Mouse (Mus musculus): ENCODE results near the gene Fam189a1.

Fam189a1 gene

DNA sequence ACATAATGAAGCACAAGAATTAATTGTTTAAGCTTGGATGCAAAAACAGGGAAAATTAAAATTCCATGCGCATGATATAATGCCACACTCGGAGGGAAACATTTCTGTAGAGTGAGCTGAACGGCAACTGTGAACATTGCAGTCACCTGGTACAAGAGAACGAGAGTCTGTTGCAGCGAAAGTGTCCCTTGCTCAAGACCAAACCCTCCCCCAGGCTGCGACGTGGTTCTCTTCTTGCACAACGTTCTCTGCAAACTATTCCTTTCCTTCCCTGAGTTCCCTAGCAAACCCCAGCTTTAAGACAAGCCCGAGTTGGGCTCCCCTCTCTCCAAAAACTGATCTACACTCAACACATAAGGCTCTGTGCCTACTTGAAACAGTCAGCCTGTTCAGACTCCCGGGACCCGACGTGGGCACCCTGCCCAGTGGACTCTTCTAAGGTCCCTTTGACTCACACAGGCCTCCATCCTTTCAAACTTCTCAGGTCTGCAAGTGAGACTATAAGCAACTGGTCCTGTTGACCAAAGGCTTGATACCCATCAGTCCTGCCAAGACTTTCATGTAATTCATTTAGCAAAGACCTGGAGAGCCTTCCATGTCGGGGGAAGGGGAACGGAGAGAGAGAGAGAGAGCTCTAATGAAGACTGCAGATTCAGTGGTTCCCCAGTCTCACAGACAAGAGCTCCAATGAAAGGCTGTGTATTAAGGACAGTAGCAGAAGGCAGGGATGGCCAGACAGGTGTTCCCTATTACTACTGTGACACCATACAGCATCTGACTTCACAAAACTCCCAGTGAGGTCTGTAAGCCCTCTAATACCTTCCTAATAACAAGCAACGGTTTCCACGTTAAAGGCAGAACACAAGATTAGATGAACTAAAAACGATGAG is 51.9 kb downstream of the Fam189a1 start:
- DNase-seq (ENCODE audit: low spot score in 2 of 2): no peak

DNA sequence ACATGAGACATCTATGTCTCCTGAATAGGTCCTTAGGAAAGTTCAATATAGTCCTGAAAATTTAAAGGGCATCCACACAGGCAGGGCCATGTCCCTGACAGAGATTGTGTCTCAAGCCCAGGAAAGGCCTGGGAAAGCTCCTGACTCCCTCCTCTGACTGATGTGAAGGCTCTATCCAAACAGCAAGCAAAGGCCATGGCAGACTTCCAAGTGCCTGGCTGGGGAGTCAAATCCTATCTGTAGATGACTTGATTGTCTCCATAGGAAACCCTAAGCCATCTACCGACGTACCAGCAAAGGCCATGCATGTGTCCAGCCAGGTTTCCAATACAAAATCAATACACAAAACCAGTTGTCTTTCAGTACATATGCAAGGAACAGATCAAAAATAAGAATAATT is 54.7 kb downstream of the Fam189a1 start:
- no peak for DNase-seq (ENCODE audit: low spot score in 2 of 2)

DNA sequence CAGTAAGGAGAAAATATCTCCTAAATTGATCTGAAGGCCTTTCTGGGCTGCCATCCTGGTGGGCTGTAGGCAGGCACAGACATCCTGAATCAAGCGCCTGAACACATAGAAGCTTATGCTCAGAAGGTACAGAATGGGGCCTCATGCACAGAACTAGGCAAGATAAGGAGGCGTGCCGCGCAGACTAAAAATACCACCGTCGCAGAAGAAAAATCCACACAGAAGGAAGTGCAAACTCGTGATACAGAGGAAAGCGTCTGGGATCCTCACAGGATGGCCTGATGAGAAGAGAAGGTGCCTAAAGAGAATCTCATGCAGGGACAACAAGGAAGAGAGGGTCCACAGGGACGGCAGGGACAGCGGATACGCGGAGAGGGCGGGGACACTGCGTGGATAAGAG is 58.7 kb downstream of the Fam189a1 start:
- DNase-seq (ENCODE audit: low spot score in 2 of 2): peak; percentile 48 to 66

DNA sequence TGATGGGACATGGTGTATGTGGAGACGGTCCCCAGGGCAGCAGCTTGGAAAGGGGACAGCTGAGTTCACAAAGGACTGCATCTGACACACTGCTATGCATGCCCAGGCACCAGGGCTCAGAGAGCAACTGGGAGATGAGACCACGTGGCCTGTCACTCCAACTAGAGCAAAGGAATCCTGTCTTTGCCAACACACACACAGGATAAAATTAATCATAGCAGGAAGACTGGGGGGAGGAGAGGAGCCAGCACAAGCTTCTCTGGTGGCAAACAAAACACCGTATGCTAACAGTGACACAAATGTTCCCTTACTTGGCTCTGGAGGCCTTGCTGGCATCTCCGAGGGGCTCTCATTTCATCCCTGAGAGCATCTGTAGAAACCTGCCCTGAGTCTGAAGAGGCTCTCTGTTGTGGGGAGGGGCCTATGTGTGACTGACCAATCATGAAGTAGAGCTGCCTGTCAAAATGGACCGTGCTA is 60.7 kb downstream of the Fam189a1 start:
- peak in 1 of 2 experiments; percentile 49 for DNase-seq (ENCODE audit: low spot score in 2 of 2)

DNA sequence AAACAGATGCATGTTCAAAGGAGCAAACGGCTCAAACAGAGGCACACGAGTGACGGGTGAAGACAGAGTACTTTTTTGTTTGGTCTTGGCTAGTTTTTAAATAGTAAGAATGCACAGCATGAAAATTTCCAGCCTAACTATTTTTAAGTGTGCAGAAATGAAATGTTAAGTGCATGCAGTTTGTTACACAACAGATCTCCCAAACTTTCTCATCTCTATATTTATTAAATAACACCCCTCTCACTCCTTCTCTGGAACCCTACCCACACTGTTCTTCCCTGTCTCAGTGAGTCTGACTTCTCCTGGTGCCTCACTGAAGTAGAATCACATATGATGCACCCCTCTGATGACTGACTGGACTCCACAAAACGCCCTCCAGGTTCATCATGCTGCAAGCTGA is 63.1 kb downstream of the Fam189a1 start:
- peak in 1 of 2 experiments; percentile 34 for DNase-seq (ENCODE audit: low spot score in 2 of 2)

DNA sequence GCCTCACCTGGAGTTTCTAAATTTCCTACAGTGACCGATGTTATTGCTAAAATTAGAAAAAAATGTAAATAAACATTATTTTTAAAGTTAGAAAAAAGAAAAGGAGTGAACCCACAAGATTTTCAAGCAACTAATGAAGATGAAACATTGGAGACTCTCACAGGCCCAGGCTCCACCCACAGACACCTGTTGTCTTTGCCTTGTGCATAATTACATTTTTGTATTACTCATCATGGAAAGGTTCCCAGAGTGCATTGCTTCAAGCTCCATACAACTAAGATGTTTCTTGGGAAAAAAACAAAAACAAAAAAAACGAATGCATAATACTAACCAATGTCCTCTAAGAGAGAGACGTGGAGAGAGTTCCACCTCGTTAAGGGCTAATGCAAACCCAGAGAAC is 64.9 kb downstream of the Fam189a1 start:
- peak in 1 of 2 experiments; percentile 39 for DNase-seq (ENCODE audit: low spot score in 2 of 2)

DNA sequence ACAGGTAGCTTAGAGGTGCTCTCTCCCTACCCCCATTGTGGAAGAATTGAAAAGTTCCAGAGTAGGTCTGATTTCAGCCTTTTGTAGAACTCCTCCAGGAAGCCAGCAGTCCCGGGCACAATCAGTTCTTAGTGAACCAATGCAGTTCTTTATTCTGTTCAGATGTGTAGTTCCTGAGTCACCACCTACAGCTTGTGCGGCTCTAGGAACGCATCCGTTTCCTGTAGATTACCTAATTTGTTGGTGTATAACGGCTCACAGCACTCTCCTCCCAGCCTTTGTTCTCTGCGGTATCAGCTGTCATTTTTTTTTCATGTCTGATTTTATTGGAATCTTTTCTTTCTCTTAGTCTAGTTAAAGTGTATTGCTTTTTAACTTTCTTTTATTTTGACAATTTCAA is 70.4 kb downstream of the Fam189a1 start:
- no peak for DNase-seq (ENCODE audit: low spot score in 2 of 2)

DNA sequence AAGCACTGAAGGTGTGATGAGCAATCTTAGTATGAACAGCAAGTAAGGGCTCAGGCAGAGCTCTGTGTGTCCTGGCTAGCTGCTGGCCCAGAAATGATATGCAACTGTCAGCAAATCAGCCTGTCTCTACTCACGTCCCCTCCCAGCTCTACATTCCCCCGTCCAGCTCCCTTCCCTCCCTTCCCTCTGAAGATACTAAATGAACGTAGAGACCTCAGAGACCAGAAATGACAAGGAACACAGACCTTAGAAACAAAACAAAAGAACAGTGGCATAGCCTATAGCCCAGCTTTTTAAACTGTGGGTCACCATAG is 73.6 kb downstream of the Fam189a1 start:
- no peak for DNase-seq (ENCODE audit: low spot score in 2 of 2)

DNA sequence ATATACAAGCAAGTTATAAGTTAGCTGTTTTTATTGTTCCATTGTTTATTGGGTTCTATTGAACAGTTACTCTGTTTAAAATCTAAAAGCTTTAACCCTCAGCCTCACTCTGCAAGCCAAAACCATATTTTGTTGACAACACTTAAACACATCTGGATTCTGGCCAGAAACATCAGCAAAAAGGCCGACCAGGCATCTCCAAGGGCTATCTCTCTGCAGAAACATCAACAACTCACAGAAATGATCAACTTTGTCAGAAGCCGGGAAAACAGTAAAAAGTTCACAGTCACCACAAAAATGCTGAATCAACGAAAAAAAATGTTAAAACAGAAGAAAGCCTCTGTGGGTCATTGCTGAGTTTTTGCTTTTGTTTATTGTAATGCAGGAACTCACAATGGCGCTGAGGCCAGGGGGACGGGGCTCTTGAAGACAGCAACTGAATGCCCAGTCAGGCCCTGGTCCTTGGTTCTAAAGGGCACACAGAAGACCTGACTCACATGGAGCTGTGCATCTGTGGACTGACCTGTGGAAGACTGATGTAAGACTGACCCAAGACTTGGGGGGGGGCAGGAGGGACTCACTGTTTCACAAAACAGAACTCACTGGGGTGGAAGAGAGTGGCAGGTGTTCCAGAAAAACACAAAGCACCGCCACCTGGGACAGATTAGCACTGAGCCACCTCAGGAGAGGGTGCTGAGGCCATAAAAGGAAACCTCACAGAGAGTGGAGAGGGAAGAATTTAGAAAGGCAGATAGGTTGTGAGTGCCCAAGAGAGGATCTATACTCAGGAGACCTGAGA is 74.2 kb downstream of the Fam189a1 start:
- no peak for DNase-seq (ENCODE audit: low spot score in 2 of 2)

DNA sequence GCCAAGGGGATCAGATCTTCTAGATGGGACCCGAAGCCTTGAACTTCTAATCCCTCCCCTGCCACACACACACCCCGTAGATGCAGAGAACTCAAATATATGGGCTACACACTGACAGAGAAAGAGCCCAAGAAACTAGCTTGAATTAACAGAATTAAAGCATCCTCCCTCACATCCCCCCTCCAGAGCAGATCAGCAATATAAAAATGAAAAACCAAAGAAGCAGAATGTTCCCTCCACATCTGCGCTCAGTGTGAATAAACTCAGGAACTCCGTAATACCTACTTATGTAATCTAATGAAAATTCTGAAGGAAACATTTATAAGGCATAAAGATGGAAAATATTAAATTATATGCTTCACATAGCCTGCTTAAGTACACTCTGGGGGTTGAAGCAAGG is 80.2 kb downstream of the Fam189a1 start:
- DNase-seq (ENCODE audit: low spot score in 2 of 2): no peak

DNA sequence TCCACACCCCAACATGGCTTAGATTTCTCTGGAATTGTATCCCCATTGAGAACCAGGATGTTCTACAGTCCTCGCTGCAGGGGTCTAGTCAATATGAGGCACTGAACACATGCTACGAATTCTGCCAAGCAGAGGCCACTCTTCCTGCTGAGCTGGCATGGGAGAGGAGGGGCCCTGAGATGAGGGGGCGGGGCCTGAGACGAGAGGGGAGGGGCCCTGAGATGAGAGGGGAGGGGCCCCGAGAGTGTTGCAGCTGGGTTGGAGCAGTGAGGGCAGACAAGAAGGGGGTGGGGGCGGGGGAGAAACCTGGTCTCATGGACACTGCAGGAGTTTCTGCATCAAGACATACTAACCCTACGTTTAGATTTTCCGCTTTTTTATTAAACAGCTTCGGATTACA is 82.2 kb downstream of the Fam189a1 start:
- no peak for DNase-seq (ENCODE audit: low spot score in 2 of 2)

DNA sequence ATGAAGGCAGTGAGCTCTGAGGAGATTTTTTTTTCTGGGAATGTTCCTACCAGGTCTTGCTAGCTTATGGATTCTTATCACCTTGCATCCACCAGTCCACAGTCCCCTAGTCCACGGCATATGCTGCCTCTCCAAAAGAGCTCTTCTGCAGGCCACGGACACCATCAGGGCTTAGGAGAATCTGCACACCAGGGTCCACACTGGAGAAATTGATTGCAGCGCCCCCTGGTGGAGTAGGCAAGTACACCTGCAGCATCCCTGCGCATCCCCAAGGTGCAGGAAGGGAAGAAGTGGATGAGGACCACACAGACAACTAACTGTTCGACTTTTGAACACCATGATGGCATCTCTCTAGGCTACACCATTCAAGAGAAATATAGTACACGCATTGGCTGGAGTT is 82.8 kb downstream of the Fam189a1 start:
- DNase-seq (ENCODE audit: low spot score in 2 of 2): peak in 1 of 2 experiments; percentile 74

DNA sequence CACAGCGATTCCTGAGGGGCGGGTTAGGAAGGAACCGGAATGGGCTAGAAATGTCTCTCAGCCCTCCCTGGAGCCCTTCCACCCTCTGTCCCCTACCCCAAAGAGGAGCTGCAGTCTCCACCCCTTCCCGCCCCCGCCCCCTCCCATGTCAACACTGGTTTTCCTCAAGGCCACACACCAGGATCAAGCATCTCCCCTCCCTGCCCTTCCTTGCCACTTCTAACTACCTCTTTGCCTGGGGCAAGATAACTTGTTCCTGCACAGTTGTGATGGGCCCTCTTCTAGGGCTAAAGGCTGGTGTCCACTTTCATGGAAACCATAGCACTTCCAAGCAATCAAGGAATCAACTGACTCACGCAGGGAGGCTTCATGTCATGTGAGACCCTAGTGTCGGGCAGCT is 90.2 kb downstream of the Fam189a1 start:
- no peak for DNase-seq (ENCODE audit: low spot score in 2 of 2)

DNA sequence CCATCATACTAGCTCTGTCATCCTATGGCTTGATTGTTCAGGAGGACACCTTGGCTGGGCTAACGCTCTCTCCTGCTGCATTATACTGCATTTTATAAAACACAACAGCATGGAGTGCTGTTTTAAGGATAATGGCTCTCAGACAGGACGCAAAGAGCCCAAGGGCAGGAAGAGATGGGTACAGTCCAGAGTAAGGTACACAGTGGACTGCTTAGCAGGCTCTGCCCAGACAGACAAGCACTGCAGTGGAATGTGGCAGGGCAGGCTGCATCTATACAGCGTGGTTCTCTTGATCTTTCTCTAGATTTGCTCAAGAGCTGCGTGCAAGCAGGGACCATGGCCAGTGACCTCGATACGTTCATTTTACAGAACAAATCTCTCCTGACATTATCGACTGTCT is 90.9 kb downstream of the Fam189a1 start:
- DNase-seq (ENCODE audit: low spot score in 2 of 2): no peak

DNA sequence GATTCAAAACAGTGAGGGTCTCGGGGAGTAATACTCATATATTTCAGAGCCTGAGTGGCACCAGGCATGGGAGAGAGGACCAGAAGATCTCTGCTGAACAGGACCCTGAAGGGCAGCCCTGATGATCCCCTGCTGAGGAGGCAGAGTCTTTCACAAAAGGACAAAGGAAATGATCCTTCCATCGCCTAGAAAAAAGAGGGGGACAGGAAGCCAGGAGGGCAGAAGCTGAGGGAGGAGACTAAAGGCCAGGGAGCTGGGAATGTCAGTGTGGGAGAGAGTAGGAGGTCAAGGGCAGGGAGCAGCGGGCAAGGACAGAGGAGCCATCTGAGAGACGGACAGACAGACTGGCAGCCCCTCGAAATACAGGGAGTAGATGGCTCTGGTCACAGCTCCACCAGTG is 91.7 kb downstream of the Fam189a1 start:
- no peak for DNase-seq (ENCODE audit: low spot score in 2 of 2)

DNA sequence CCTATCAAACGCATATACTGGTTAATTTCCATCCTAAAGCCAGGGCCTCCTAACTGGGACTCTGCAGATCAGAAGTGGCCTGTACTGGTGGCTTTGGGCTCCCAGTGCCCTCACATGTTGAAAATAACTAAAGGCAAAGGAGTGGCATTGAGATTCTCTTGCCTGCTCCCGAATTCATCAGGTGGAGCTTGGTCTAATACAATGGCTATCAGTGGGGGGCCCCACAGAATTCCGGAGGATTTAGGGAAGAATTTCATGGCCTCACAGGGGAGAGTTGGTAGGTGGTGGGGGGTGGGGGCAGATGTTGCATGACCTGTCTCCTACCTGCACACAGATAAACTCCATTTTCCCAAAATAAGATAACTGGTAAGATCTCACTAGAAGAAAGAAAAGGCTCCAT is 92.3 kb downstream of the Fam189a1 start:
- no peak for DNase-seq (ENCODE audit: low spot score in 2 of 2)

DNA sequence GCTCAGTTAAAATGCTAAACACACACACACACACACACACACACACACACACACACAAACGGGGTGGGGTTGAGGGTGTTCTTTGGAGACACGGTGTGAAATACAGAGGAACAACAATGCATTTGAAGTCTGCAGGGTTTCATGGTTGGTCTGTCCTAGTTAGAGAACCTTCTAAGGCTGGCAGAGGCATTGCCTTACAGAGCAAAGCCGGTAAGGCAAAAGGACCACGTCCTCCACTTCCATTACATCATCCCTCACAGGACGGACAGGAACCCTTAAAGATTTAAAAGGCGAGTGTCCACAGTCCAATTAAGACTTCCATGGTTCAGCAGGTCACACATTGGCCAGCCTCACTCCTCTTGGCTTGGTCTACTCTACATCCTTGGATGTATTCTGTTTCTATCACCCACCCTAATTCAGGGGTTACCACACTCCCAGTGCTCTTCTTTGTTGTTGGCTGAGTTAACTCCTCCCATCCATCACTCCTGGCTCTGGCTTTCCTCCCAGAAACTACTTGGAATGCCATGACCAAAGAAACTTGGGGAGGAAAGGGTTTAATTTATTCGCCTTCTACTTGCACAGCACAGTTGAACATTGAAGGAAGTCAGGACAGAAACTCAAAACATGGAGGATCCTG is 96.1 kb downstream of the Fam189a1 start:
- DNase-seq (ENCODE audit: low spot score in 2 of 2): no peak

DNA sequence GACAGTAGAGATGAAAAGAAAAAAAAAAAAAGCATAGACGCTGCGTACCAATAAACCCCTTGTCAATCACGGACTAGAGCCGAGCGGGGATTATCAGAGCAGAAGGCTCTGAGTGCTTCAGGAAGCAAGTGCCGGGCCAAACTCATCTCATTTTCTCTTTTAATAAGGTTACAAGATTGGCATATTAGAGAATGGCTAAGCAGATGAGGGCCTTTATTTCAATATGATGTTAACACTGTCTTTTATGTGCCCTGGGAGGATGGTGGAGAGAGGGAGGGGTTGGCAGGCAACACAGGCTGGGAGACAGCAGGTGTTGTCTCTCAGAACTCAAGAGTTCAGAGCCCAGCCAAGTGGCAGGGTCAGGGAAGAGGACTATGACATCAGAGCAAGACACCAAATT is 99.5 kb downstream of the Fam189a1 start:
- DNase-seq (ENCODE audit: low spot score in 2 of 2): no peak

DNA sequence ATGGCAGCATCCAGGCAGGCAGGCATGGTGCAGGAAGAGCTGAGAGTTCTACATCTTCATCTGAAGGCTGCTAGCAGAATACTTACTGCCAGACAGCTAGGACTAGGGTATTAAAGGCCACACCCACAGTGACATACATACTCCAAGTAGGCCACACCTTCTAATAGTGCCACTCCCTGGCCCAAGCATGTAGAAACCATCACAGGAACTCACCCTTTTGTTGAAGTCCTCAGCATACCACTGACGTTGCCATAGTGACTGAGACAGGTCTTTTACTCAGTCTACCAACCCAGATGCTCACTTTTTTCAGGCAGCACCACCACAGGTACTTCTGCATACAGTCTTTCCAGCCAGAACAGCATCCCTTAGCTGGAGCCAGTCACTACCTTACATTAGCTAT is 104.4 kb downstream of the Fam189a1 start:
- DNase-seq (ENCODE audit: low spot score in 2 of 2): no peak

DNA sequence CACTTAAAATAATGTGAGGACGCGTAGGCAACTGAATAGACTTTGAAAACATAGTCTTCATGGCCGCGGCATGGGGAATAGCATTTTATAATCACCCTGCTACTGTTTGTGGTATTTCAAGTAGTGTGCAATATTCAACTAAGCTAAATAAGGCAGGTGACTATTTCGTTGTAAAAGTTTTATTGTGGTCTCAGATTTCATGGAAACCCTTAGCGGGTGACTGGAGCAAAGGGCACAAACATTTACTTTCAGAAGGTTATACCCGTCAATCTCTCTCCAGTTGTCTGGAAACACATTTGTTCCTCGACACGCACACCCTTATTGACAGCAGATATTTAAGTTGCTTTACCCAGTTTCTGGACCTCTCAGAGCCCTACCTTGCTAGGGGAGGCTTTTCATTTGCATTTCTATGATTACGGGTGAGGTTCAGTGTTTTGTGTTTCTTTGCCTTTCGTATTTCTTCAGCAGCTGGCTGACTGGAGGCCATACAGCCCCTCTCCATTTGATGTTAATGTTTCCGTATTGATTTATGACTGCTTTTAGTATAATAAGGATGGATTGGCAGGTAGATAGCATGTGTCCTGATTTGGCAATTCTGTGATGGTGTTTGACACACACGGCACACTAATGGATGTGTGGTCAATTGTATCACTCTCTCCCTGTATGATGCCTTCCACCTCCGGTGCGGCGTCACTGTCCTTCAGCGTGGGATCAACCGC is 107.0 kb downstream of the Fam189a1 start:
- no peak for DNase-seq (ENCODE audit: low spot score in 2 of 2)

DNA sequence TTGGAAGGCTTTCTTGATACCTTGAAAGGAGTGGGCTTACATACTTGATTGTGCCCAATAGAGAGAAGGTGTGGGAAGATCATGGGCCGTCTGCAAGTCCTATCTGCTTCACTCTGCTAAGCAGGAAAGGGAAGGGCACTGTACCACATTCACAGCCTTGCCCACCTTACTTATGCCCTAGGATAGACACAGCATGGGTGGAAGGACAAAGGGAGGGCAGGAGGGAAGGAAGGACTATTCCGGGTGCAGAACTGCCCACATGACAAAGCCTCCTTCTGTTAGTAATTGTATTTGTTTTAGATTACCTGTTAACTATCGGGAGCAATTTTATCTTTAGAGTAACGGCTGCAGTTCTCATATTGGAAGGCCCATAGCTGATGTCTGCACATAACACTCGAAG is 108.7 kb downstream of the Fam189a1 start:
- no peak for DNase-seq (ENCODE audit: low spot score in 2 of 2)

DNA sequence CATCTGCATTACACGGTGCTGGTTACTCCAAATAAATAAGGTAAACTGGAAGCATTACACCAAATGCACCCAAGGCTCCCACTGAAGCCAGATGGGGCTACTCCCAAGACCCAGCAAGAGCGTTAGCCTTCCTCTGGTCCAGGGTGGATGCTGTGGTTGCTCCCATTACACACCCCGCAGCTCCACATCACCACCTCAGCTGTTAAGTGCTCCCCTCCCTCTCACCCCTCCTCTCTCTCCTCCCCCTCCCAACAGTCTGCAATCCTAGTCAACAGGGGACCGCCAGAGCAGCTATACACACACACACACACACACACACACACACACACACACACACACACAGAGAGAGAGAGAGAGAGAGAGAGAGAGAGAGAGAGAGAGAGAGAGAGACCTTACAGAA is 109.7 kb downstream of the Fam189a1 start:
- no peak for DNase-seq (ENCODE audit: low spot score in 2 of 2)
